Mouse (Mus musculus) MN1 (cell line): ENCODE measurements around the gene Pnpla6.

Experiments used
- DNase-seq: peaks from one replicate; pipeline ENCODE4 v3.0.0-alpha.2; 2016; ENCODE audit warnings: low spot score

The Pnpla6 gene

DNA sequence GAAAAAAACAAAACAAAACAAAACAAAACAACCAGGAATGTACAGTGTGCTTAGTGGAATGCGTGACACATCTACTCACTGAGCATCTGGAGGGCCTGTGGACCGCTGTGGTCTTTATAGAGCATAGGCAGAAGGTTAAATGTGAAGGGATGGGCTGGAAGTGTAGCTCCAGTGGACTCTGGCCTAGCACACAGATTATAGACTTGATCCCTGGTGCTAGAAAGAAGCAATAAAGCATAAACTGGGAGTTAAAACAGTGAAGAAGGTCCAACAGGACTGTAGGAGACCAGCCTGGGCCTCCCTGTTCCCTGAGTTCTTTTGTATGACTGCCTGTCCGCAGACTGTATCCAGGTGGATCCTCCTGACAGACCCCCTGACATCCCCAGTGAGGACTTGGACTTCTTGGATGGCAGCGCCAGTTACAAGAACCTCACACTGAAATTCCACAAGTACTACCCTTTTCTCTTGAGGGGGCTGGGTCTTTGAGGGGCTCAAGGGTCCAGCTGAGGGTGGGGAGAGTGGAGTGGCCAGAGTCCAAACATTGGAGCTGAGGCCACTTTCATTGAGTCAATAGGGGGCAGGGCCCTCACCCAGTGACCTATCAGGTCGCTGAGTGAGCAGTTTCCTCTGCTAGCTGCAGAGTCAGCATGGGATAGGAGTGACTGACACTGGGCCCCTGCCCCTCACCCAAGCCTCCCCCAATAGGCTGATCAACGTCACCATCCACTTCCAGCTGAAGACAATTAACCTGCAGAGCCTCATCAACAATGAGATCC lies 7.0 kb upstream of the Pnpla6 start:
- DNase-seq: no peak

DNA sequence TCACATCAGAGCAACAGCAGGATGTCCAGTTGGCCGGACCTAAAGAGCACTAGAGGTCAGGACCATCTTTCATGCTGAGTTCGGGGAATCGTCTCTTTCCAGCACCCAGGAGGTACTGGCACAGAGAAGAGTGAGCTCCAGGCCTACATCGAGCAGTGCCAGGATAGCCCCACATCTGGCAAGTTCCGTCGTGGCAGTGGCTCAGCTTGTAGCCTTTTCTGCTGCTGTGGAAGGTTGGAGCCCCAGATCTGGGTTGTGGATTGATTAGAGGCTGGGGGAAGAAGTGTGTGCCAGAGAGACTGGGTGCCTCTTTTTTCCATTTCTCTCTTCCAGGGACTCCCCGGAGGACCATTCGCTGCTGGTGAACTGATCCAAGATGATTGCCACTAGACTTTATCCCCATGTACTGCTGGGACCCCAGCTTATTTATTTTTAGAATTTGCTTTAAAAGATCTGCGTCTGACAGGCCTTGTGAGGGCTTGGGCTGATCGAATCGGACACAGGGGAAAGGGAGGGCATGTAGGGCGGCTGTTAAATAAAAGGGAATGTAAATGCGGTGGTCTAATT lies 420 bp upstream of the Pnpla6 start:
- DNase-seq: no peak

DNA sequence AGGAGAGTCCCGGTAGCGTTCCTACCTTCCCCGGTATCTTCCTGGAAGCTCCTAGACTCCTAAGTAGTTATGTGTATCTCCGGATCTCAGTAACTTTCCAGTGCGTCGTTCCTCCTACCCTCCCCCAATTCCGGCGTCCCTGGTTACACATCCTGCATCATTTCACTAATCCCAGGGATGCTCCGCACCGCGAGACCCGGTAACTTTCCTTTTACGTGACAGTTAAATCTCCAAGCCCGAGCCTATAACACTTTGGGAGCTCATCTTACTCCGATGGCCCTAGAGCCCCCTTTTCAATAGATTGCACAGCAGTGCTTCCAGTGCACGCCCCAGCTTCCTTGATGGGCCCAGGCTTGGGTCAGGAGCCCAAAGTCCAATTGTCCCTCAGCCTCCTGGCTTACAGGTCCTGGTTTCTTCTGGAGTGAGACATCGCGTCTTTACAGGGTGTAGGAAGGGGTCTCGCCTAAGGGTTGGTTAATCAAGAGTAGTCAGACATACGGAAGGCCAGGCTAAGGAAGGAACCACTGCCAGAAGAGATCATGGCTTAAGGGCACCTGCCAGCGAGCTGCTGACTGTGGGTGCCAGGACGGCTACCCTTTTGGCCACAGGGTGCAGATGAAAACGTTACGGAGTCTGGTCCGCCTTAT lies 710 bp downstream of the Pnpla6 start:
- DNase-seq: peak; percentile 69

DNA sequence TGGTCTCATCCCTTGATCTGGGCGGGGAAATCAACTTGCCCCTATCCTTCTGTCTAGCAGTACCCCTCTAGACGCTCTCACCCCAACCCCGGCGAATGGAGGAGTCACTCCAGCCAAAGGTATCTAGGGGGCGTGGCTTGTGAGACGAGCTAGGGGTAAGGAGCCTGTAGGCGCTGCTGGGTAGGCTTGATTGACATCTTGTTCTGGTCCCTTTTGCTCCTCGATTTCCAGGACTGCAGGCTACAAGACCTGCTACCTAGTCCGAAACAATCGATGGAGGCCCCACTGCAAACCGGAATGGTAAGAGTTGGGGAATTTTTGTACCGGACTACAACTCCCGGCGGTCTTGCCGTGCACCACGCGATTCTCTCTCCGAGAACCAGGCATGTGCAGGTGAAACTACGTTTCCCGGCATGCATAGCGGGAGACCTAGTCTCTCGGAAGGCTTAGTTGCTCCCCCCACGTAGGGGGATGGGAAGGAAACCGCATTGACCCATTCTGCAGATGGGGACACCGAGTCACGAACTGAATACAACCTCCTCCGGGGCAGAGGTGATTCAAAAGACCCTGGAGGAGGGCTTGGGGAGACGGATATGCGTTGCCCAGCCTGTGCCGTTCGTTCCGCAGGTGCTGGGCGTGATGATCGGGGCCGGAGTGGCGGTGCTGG lies 1.4 kb downstream of the Pnpla6 start:
- no peak for DNase-seq

DNA sequence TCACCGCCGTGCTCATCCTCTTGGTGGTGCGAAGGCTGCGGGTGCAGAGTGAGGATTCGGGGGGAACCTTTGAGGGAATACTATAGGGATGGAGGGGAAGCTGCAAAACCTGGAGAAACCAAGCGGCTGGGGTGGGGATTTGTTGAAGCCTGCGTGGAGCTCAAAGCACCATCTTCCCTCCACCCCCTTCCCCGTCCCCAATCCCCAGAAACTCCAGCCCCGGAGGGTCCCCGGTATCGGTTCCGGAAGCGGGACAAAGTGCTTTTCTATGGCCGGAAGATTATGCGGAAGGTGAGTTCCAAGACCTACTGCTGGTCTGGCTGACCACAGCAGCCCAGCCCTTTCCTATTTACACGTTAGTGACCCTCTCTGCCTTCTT lies 1.9 kb downstream of the Pnpla6 start:
- no peak for DNase-seq

DNA sequence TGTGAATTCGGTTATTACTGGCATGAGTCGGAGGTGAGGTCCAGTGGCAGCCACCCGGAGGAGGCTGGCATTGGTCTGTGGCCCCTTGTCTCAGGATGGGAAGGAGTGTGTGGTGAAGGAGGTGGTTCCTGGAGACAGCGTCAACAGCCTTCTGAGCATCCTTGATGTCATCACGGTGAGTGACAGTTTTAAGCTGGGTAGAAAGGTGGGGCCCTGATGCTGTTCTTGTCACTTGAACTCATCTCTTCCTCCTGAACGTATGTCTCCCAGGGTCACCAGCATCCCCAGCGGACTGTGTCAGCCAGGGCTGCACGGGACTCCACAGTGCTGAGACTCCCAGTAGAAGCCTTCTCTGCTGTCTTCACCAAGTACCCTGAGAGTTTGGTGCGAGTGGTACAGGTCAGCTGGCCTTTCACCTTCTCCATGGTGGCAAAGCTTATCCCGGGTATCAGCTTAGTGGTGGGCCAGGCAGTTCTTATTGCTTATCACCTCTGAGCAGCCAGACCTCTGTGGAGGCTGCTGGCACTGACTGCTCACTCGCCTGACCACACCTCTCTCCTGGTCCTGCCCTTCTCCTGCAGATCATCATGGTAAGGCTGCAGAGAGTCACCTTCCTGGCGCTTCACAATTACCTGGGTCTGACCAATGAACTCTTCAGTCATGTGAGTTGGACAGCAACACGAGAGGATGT lies 7.0 kb downstream of the Pnpla6 start:
- no peak for DNase-seq

DNA sequence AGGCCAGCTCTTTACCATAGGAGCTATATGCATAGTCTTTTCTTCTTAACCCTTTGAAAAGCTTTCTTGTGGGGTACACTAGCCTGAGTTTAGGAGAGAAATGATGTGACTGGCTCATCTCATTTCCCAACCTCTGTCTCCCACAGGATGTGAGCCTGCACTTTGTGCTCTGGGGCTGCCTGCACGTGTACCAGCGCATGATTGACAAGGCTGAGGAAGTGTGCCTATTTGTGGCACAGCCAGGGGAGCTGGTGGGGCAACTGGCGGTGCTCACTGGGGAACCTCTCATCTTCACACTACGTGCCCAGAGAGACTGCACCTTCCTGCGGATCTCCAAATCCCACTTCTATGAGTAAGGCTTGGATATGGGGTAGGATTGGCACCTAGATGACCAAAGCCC lies 15.6 kb downstream of the Pnpla6 start:
- DNase-seq: no peak

DNA sequence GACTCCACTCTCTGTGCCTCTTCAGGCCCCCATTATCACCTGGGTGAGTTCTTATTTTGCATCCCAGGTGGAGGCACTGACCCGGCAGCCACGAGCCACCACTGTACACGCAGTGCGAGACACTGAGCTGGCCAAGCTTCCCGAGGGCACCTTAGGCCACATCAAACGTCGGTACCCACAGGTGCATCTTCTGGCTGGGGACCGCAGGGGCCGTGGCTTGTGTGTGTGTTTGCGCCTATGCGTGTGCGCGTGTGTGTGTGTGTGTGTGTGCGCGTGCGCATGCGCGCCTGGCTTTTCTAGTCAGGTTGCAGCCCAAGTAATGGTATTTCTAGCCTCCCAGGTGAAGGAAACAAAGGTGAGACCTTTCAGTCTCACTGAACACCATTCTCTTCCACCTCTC lies 16.8 kb downstream of the Pnpla6 start:
- DNase-seq: no peak

DNA sequence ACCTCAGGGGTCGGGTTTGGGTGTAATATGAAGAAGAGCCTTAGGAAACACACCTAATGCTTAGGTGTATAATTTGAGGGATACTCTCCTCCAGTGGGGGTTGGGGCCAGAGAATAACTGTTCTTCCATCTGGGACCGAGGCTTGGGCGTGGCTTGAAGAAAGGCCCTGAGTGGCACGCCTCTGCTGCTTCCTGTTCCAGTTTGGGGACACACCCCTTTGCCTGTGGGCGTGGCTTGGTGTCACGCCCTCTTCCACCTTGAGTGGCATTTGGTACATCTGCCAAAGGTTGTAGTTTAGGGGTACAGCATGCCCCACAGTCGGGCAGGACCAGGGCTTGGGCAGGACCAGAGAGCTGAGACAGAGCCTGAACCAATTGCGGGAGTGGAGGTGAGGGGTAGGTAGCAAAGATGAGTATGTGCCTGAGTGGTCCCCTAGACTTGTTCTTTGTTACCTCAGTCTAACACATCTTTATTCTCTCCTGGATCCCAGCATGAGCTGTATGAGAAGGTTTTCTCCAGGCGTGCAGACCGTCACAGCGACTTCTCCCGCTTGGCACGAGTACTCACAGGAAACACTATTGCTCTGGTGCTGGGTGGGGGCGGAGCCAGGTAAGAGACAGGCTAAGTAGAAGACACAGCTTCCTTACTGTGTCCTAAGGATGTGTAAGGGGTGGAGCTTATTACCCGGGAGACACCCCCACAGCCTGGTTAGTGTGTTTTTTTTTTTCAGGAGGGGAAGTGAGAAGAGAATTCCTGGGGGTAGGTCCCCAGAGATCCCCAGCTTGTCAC lies 21.1 kb downstream of the Pnpla6 start:
- no peak for DNase-seq

DNA sequence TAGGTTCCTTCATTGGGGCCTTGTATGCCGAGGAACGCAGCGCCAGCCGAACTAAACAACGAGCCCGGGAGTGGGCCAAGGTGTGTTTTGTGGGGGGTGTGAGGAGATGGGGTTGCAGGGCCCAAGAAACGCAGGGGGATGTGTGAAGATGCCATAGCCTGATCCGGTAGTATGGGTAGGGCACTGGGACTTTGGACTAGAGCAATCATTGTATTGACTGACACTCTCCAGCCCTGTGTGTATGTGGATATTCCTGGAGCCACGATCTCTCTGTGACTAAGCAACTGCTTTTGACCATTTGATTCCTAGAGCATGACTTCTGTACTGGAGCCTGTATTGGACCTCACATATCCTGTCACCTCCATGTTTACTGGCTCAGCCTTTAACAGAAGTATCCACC lies 21.8 kb downstream of the Pnpla6 start:
- no peak for DNase-seq

DNA sequence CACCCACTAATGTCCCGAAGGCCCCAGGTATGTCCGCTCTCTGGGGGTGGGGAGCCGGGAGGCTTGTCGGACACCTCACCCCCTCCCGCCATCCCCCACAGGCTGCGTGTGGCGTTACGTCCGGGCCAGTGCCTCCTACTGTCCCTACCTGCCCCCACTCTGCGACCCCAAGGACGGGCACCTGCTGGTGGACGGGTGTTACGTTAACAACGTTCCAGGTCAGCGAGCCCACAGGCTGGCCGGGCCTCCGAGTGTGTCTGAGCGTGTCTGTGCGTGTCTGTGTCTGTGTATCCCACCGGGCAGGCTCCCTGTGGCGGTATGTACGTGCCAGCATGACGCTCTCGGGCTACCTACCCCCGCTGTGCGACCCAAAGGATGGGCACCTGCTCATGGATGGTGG lies 22.5 kb downstream of the Pnpla6 start:
- no peak for DNase-seq

DNA sequence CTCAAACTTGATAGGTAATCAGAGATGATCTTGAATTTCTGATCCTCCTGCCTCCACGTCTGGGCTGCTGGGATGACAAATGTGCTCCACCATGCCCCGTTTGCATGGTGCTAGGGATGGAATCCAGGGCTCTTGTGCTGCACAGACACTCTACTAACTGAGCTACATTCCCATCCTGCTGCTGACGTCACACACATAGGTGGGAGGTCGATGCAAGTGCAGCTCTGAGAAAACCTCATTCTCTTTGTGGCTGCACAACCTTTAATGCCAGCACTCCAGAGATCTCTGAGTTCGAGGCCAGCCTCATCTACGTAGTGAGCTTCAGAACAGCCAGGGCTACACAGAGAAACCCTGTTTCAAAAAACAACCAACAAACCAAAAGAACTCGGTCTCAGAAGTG lies 24.0 kb downstream of the Pnpla6 start:
- no peak for DNase-seq

DNA sequence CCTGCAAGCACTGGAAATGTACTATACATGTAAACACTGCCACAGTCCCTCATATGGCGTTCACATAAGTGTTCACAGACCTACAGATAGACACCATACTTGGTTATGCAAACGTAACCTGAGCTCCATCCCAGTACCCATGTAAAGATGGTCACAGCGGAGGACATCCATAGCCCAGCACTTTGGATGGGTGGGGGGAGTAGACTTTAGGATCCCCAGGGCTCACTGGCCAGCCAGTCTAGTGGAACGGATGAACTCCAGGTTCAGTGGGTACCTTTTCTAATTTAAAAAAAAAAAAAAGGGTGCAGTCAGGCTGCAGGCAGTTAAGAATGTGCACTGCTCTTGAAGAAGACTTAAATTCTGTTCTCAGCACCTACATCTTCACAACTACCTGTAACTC lies 24.9 kb downstream of the Pnpla6 start:
- no peak for DNase-seq

DNA sequence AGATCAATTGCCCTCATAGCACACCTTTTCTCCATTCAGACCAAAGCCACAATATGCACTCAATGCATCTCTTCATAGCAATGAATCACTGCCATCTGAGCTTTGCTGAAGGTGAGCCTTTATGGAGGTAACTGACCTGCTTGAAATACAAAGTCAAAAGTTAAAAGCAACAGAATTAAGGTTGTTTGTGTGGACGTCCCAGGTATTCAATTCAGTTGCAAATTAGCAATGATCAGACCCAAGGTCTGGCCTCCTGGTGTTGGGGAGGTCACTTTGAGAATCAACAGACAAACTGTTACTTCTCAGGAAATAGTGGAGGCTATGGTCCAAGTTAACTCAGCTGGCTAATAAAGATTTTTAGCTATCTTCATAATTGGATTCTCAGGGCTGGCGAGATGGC lies 31.3 kb downstream of the Pnpla6 start:
- no peak for DNase-seq

DNA sequence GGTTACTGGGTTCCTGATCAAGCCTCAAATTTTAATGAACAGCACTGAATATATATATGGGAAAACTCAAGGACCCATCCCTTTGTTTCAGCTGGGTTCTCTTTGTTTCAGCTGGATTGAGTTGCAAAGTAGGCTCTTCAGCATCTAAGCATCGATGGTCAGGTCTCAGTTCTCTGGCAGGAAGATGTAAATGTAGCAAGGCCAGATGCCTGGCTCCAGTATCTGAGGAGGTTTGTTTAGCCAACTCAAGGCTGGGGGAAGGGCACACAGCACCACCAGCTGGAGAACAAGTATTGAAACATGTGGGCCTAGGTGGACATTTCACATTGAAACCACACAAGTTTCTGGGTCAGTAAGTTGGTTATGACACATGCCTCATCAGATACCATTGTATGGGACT lies 37.1 kb downstream of the Pnpla6 start:
- DNase-seq: no peak

DNA sequence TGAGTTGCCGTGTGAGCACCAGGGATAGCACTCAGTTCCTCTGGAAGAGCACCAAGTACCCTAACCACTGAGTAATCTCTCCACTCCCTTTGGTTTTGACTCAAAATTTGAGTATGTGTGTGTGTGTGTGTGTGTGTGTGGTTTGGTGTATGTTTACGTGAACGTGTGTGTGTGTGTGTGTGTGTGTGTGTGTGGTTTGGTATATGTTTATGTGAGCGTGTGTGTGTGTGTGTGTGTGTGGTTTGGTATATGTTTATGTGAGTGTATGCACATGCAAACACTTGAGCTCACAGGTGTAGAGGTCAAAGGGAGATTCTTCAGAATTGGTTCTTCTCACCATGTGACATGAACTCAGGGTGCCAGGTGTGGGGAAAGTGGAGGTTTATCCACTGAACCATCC lies 40.9 kb downstream of the Pnpla6 start:
- DNase-seq: peak; percentile 30

DNA sequence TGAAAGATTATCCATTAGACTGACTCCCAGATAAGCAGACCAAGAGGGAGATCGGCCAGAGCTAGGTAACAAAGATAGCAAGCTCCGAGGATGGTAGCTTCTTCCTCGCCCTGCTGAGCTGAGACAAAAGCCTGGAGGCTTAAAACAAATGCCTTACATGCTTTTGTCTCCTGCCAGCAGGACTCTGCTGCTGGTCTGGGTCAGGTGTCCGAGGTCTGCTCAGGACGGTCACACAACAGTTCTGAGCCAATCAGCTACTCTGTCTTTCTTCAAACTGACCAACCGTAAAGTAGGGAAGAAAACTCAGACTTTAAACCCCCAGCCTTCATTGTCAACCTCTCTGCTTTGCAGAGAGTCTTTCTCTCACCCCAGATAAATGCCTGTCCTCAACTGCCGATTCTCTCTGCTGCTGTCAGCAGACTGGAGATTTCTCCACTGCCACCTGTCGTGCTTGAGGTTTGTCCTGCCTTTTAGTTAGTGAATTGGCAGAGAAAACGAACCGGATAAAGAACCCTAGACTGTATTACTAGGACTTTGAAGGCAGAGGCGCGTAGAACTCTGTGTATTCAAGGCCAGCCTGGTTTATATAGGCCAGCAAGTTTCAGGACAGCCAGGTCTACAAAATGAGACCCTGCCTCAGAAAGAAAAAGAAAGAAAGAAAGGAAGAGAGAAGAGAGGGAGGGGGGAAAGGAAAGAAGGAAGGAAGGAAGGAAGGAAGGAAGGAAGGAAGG lies 52.6 kb downstream of the Pnpla6 start, which contains the start of gene C330021F23Rik:
Gene C330021F23Rik (plus strand): TSS at position 350 of the 731 bp plus-strand sequence.
- DNase-seq: no peak

DNA sequence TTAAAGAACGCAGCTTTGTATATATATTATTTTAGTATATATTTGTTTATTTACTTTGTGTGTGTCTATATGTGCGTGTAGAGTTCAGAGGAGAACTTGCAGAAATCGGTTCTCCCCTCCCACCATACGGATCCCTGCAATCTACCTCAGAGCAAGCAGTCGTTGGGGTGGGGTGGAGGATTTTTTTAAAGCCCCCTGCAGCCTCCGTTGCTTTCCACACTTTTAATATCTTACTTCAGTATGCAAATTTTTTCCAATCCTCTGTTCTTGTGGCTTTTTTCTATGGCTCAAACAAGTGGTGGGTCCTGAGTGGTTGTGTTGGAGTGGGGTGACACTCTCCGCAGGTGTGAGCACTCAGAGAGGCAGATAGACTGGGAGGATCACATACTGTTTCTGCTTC lies 53.2 kb downstream of the Pnpla6 start:
- no peak for DNase-seq

DNA sequence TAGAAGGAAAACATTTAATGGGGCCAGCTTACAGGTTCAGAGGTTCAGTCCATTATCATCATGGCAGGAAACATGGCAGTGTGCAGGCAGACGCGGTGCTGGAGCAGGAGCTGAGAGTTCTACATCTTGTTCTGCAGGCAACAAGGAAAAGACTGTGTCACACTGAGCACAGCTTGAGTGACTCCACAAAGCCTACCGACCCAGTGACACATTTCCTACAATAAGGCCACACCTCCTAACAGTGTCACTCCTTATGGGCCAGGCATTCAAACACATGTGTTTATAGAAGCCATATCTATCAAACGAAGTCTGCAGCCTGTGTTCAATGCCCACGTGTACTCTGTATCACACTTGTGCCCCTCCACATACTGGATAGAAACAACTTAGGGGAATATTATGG lies 54.6 kb downstream of the Pnpla6 start:
- no peak for DNase-seq

DNA sequence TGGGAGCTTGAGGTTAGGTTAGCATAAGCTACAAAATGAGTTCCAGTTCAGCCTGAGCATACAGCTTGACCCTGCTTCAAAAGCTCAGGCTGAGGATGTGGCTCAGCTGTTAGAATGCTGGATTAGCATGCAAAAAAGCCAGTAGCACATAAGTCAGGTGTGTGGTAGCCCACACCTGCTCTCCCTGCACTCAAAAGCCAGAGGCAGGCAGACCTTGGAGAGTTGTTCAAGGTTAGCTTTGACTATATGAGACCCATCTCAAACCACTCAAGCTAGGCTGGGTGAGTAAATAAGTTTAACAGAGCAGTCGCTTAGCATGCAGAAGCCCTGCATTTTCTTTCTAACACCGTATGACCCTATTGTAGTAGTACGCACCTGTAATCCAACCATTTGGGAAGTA lies 59.4 kb downstream of the Pnpla6 start:
- no peak for DNase-seq
